Mouse (Mus musculus) frontal cortex, postnatal 25 days (tissue): Measurements from ENCODE around the gene Smg8.
A peak's percentile ranks its signal among the peaks of the same experiment; 100 is the strongest.
"Not testable (repeated sequence)": the region's sequence is repeated elsewhere in the genome, so short reads cannot be mapped to it uniquely, and the experiment has no call there.

ENCODE experiments used
- DNase-seq, 2 experiments: peaks; one replicate each; pipeline ENCODE4 v3.0.0; 2022; ENCODE audit warnings: low spot score in 2 of 2

Smg8 gene

DNA sequence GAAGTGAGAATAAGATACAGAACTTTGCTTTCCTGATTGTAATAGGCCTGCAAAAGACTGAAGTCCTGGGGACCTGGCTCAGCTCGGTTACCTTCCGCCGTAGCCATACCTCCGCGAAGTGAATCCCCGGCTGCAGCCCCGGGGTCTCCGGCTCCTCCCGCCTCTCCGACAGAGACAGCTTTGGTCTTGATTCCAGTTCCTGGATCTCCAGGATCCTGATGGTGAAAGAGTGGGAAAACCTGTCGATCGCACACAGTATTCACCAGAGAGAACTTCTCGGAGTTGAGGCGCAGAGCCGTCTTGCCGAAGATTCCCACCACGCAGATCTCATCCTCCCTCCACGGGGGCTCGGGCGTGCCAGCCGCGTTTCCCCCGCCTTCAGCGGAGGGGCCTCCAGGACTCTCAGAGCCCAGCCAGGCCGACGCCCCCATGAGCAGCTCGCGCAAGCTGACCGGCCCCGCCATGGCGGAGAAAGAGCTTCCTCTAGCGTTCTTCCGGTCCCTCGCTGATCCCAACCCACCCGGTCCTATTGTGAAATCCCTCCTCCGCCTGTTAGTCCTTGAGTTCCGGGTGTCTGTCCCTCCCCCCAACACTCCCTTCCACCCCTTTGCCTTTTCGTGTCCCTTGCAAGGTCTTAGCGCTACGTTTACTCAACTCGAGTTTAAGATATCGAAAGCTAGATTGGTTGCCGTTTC lies at the start of gene Smg8:
TSS of gene Smg8 (minus strand) at position 485 of the 695 bp plus-strand sequence.
- DNase-seq, result peak; percentile 67 to 69

GRCm38 (mm10) chr11:87136233-87136632 lies 49.7 kb upstream of the Smg8 start:
- DNase-seq, result no peak

- DNase-seq, result peak; percentile 56 to 78
Observed at GRCm38 (mm10) chr11:87126824-87127816, 40.5 kb upstream of the Smg8 start, which contains the start of gene Trim37. Gene Trim37 (plus strand): TSS chr11:87127077.

- no peak for DNase-seq
Observed at GRCm38 (mm10) chr11:87126281-87126823, 39.8 kb upstream of the Smg8 start.

DNA sequence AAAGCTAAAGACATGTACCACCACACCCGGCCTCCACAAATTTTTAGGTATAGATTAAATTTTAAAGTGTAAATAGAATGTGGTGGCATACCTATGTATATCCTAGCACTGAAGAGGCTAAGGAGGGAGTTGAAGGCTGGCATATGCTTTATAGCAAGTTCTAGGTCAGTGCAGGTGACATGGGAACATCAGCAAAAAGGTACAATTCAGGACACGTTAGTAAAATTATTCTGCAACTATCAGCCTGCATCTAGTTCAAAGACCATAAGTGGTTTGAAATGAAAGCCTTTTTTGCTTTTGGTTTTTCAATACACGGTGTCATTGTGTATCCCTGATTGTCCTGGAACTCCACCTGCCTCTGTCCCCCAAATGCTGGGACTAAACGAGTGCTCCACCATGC lies 39.0 kb upstream of the Smg8 start:
- no peak for DNase-seq

DNA sequence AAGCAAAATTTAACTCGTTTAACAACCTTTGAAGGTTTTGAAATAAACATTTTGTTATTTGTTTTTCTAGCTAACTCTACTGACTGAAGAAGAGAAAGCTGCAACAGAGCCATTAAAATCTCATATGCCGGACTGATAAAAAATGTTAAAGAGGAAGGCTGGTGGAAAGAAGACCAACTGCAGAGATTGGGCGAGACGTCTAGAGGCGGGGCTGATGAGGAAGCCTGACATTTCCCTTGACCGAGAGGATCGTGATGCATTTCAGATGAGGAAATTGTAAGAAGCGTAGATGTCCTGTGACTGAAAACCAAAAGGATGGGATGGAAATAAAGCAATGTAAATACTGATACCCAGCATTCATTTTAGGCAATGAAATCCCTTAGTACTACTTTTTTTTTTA lies 35.3 kb upstream of the Smg8 start:
- no peak for DNase-seq

GRCm38 (mm10) chr11:87110172-87110909 lies 23.8 kb upstream of the Smg8 start:
- DNase-seq, result no peak

GRCm38 (mm10) chr11:87109519-87110171 lies 23.1 kb upstream of the Smg8 start:
- DNase-seq, result no peak

- DNase-seq, result peak; percentile 95 to 96
Observed at GRCm38 (mm10) chr11:87108755-87109518, 22.4 kb upstream of the Smg8 start, which contains the start of gene Ska2. Gene Ska2 (plus strand): TSS chr11:87109234.

DNA sequence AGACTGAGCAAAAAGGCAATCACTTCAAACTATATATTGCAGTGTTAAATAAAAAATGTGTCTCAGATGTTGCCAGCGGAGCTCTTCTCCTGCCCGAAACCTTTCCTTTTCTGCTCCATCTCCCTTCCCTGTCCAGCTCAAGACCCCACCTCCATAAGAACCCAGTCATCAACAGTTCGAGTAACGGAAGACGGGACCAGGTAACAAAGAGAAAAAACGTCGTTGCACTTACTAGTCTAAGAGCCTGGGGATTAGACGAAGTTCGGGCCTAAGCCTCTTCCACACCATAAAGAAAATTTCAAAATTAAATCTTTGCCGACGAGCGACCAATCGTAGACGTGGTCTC lies 21.8 kb upstream of the Smg8 start, which contains the start of gene Prr11:
TSS of gene Prr11 (minus strand) at position 300 of the 346 bp plus-strand sequence.
- DNase-seq, result no peak

GRCm38 (mm10) chr11:87087142-87087541 lies 568 bp upstream of the Smg8 start:
- no peak for DNase-seq

DNA sequence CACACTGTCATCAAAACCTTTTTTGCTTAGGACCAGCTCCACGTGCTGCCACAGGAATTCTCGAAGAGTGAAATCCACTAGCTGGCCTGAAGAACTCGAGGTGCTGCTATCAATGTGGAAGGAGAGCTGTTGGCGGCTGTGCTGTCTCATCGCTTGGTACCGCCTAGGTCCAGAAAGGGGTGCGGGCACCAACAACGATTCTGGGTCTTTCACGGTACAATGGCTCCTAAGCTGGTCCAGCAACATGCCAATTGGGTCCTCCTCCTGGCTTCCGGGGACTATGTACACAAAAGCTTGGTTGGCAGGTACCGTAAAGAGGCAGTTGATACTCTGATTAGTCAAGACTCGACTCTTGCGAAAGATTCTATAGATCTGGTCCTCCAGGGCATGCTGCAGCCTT lies 1.1 kb downstream of the Smg8 start:
- DNase-seq, result no peak

DNA sequence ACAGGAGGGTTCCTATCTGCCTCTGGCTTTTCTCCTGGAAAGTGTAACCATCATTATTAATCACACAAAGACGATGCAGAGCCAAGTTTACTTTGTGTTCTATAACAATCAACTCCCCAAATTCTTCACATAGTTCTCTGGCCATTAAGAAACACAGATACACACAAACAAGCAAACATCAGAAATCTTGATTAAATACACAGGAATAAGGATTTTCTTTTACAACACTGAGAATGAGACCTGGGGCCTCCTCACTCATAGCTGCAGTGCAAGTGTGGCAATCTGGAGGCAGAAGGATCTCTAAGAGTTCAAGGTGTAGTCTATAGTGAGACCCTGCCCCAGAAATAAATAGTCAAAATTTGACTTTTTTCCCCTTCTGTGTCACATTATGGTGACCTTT lies 2.9 kb downstream of the Smg8 start:
- no peak for DNase-seq

DNA sequence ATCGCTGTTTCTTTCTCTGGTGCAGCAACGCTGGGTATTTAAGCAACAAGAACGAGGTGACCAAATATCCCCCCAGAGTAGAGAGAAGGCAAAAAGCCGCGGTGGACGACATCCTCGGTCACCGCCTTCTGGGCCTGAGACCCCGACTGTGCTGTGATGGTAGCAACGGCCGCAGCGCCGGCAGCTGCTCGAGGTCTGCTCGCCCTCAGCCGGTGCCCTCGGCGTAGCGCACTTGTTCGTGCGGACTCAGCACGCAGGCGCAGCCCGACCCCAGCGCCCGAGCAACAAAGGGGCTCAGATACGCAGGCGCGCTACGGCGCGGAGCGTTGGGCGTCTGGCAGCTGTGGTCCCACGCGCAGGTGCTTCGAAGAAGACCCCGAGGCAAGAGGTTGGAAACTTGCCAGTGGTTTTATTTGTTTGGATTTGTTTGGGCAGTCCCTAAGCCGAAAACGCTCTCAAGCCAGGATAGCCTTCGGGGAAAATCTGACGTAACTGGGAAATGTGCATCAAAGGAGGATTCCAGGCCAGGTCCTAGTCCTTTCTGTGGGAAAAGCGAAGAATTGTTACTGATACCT lies 12.6 kb downstream of the Smg8 start, which contains the start of gene Gdpd1:
TSS of gene Gdpd1 (minus strand) at position 197 of the 575 bp plus-strand sequence.
- peak; percentile 78 to 83 for DNase-seq

GRCm38 (mm10) chr11:87073343-87073865 lies 13.2 kb downstream of the Smg8 start:
- peak; percentile 59 to 60 for DNase-seq

- no peak for DNase-seq
Observed at GRCm38 (mm10) chr11:87062087-87062486, 24.5 kb downstream of the Smg8 start.

DNA sequence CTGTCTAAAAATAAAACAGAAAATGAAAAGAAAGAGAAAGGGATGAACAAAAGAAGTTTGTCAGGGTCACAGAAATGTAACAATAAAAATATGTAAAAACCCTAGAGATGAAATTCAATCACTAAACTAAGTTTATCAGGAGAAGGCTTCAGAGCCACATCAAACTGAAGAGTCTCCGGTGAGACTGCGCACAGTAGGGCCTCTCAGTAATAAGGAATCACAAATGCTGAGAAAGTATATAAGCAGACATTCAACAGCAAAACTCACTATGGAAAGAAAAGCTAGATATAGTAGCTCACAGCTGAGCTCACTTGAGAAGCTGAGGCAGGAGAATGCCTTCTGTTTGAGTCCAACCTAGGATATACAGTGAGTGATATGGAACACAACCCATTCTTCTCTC lies 26.2 kb downstream of the Smg8 start:
- DNase-seq, result no peak

GRCm38 (mm10) chr11:87056286-87056685 lies 30.3 kb downstream of the Smg8 start:
- no peak for DNase-seq

- not testable (repeated sequence) for DNase-seq
Observed at GRCm38 (mm10) chr11:87048900-87049299, 37.7 kb downstream of the Smg8 start.

- no peak for DNase-seq
Observed at GRCm38 (mm10) chr11:87046968-87047367, 39.6 kb downstream of the Smg8 start.
